Mouse (Mus musculus): ENCODE measurements around the gene Fuk. TPM values are rescaled to one million over a fixed set of nuclear protein-coding genes. Genes with fewer than 3 reads are reported as not detected.

Gene Fuk
- polyA plus RNA-seq (2015; fragmentation: Nextera tagmentation; extraction: Ambion mirVana), result 13.8 and 15.1 TPM in 2 replicates

- ATAC-seq, result peak; percentile 94
- Histone ChIP-seq H3K9ac (ENCODE audit: low read depth, low read length) (peak within 1 kb of the TSS; percentile 79), H3K4me2 (ENCODE audit: low read depth, low read length) (peak within 1 kb of the TSS; percentile 67), H3K4me1 (ENCODE audit: control insufficient read depth, insufficient read depth, low read length) (peaks cover 7% of the 10 kb centered on the region; the same call in 1 of the 2 replicates), H3K36me3 (ENCODE audit: control insufficient read depth, insufficient read depth, low read length) (peaks cover 4% of the 10 kb centered on the region; the same call in 1 of the 2 replicates), H3K4me3 (ENCODE audit: low read length) (peak within 1 kb of the TSS; percentile 82), H3K27me3 (replicated peaks; ENCODE audit: control insufficient read depth, insufficient read depth, low read length) (no peaks in the 10 kb centered on the region), H3K9me3 (ENCODE audit: control insufficient read depth, low read length) (no peaks in the 10 kb centered on the region), H3K27ac (ENCODE audit: low read length) (no peak within 1 kb of the TSS)
- 3% methylated on average over 30 of the region's 30 CpGs for WGBS
Observed at GRCm38 (mm10) chr8:110901839-110902578, at the start of gene Fuk. Gene Fuk, minus strand, starts transcription at chr8:110902488.

DNA sequence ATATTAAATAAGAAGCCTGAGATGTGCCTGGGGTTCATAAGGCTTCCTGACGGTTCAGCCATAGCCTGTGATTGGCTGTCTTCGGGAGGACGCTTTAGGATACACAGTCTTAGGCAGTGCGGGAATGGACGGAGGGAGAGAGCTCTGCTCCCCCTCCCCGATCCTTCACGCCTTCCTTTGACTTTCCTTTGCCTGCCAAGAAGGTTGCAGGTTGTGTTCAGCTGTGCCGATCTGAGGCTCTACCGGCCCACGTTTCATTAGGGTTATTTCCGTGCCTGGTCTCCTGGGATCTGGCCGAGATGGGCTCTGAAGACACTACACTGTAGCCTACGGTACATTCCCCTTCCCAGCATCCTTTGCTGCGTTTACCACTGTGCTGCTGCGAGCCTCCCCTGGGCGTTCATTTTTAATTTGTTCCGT, 47.8 kb upstream of the Fuk start:
- peaks cover 6% of the 10 kb centered on the region; the same call in 1 of the 2 replicates for H3K4me1 ChIP-seq (ENCODE audit: control insufficient read depth, insufficient read depth, low read length)
- no peaks in the 10 kb centered on the region for H3K36me3 ChIP-seq (ENCODE audit: control insufficient read depth, insufficient read depth, low read length)
- H3K4me2 ChIP-seq (ENCODE audit: low read depth, low read length), result no peak overlapping the region
- H3K27me3 ChIP-seq (replicated peaks; ENCODE audit: control insufficient read depth, insufficient read depth, low read length), result no peaks in the 10 kb centered on the region
- H3K27ac ChIP-seq (ENCODE audit: low read length), result no peak overlapping the region
- no peak for ATAC-seq
- H3K9ac ChIP-seq (ENCODE audit: low read depth, low read length), result no peak overlapping the region
- no peak overlapping the region for H3K4me3 ChIP-seq (ENCODE audit: low read length)
- WGBS, result 79% methylated on average over 17 of the region's 17 CpGs
- no peaks in the 10 kb centered on the region for H3K9me3 ChIP-seq (ENCODE audit: control insufficient read depth, low read length)

DNA sequence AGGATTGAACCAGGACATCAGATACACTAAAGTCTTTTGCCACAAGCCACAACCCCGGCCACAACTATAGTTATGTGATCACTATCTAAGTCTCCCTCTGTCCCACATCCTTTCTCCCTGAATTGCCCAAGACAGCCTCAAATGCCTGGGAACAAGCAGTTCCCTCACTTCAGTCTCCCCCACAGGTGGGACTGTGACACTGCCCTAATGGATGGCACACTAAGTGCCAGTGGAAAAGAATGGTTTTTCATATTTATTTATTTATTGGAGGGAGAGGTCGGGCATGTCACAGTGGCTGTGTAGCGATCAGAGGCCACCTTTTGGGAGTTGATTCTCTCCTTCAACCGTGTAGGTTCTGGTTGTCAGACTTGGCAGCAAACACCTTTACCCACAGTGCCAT, 43.4 kb upstream of the Fuk start:
- Histone ChIP-seq H3K36me3 (ENCODE audit: control insufficient read depth, insufficient read depth, low read length) (no peaks in the 10 kb centered on the region), H3K9ac (ENCODE audit: low read depth, low read length) (no peak overlapping the region), H3K4me3 (ENCODE audit: low read length) (no peak overlapping the region), H3K27me3 (replicated peaks; ENCODE audit: control insufficient read depth, insufficient read depth, low read length) (no peaks in the 10 kb centered on the region), H3K4me1 (ENCODE audit: control insufficient read depth, insufficient read depth, low read length) (peaks cover 11% of the 10 kb centered on the region; the same call in 1 of the 2 replicates), H3K27ac (ENCODE audit: low read length) (no peak overlapping the region), H3K4me2 (ENCODE audit: low read depth, low read length) (no peak overlapping the region), H3K9me3 (ENCODE audit: control insufficient read depth, low read length) (no peaks in the 10 kb centered on the region)
- ATAC-seq, result no peak
- WGBS, result 71% methylated on average over 4 of the region's 4 CpGs

GRCm38 (mm10) chr8:110944276-110944876, 42.1 kb upstream of the Fuk start:
- H3K9me3 ChIP-seq (ENCODE audit: control insufficient read depth, low read length), result no peaks in the 10 kb centered on the region
- 77% methylated on average over 7 of the region's 7 CpGs for WGBS
- H3K36me3 ChIP-seq (ENCODE audit: control insufficient read depth, insufficient read depth, low read length), result no peaks in the 10 kb centered on the region
- no peak overlapping the region for H3K9ac ChIP-seq (ENCODE audit: low read depth, low read length)
- no peaks in the 10 kb centered on the region for H3K27me3 ChIP-seq (replicated peaks; ENCODE audit: control insufficient read depth, insufficient read depth, low read length)
- H3K4me1 ChIP-seq (ENCODE audit: control insufficient read depth, insufficient read depth, low read length), result peaks cover 11% of the 10 kb centered on the region; the same call in 1 of the 2 replicates
- no peak overlapping the region for H3K4me3 ChIP-seq (ENCODE audit: low read length)
- no peak overlapping the region for H3K27ac ChIP-seq (ENCODE audit: low read length)
- ATAC-seq, result no peak
- no peak overlapping the region for H3K4me2 ChIP-seq (ENCODE audit: low read depth, low read length)

- Histone ChIP-seq H3K27ac (ENCODE audit: low read length) (peak overlapping the region; percentile 64), H3K4me1 (ENCODE audit: control insufficient read depth, insufficient read depth, low read length) (peaks cover 8% of the 10 kb centered on the region; the same call in 1 of the 2 replicates), H3K4me2 (ENCODE audit: low read depth, low read length) (no peak overlapping the region), H3K9me3 (ENCODE audit: control insufficient read depth, low read length) (no peaks in the 10 kb centered on the region), H3K4me3 (ENCODE audit: low read length) (no peak overlapping the region), H3K27me3 (replicated peaks; ENCODE audit: control insufficient read depth, insufficient read depth, low read length) (no peaks in the 10 kb centered on the region), H3K9ac (ENCODE audit: low read depth, low read length) (no peak overlapping the region), H3K36me3 (ENCODE audit: control insufficient read depth, insufficient read depth, low read length) (no peaks in the 10 kb centered on the region)
- ATAC-seq, result peak; percentile 55
- WGBS, result 52% methylated on average over 10 of the region's 10 CpGs
Observed at GRCm38 (mm10) chr8:110941453-110941948, 39.2 kb upstream of the Fuk start.

DNA sequence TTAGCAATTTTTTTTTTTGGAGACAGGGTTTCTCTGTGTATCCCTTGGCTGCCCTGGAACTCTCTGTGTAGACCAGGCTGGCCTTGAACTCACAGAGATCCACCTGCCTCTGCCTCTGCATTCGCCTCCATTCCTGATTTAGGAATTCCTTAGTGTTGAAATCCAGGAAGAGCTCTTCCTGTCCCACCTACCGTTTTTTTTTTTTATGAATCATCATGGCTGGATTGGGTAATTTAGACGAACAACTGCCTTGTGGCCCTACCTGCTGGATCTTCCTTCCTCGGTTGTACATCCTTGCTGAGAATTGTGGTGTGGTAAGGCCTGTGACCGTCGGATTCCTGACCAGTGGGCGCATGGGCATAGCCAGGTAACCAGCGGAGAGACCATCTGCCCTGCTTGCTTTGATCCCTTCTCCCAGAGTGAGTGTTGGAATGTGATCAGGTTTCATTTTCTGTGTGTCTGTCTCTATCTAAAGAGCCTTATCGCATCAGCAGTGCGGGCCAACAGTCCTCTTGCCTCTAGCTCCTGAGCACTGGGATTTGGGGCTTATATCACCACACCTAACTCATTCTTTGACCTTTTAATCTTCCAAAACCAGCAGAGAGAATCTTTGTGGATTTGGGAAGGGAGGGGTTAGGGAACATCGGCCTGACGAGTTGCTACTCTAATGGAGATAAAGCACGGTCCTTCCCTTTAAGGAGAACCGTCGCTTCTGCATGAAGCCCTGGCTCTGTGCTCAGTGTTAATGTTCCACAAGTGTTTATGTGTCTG, 38.6 kb upstream of the Fuk start:
- Histone ChIP-seq H3K4me3 (ENCODE audit: low read length) (no peak overlapping the region), H3K9me3 (ENCODE audit: control insufficient read depth, low read length) (no peaks in the 10 kb centered on the region), H3K27me3 (replicated peaks; ENCODE audit: control insufficient read depth, insufficient read depth, low read length) (no peaks in the 10 kb centered on the region), H3K27ac (ENCODE audit: low read length) (peak overlapping the region; percentile 64), H3K4me1 (ENCODE audit: control insufficient read depth, insufficient read depth, low read length) (peaks cover 8% of the 10 kb centered on the region; the same call in 1 of the 2 replicates), H3K4me2 (ENCODE audit: low read depth, low read length) (no peak overlapping the region), H3K9ac (ENCODE audit: low read depth, low read length) (no peak overlapping the region), H3K36me3 (ENCODE audit: control insufficient read depth, insufficient read depth, low read length) (no peaks in the 10 kb centered on the region)
- no peak for ATAC-seq
- 81% methylated on average over 15 of the region's 15 CpGs for WGBS

DNA sequence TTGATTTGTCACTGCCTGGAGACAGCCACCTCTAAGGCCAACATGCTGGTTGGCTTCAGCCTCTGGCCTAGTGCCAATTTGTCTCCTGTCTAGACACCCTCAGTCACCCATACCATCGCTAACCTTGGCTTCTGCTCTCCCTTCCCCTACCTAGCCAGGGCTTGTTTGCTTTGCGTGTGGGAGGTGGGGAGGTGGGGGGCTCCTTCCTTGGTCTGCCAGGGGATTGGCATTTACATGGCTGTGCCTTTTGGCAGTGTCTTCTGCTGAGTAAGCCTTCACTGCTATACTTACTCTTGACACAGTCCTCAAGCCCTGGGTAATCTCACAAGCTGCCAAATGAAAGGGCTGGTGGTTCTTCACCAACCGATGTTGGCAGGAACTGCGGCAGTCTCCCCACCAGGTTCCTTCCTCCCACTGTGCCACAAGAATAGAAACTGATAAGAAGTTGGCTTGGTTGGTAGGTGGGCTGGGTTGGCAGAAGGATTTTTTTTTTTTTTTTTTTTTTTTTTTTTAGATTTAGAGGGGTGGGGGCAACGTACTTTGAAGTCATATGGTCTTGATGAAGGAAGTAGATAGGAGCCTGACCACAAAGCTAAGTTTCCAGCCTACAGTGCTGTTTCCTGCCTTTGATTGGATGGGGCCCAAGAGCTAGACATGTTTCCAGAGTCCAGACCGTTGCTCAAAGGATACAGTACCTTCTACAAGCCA, 36.7 kb upstream of the Fuk start:
- H3K36me3 ChIP-seq (ENCODE audit: control insufficient read depth, insufficient read depth, low read length), result no peaks in the 10 kb centered on the region
- H3K4me1 ChIP-seq (ENCODE audit: control insufficient read depth, insufficient read depth, low read length), result peaks cover 8% of the 10 kb centered on the region; the same call in 1 of the 2 replicates
- ATAC-seq, result no peak
- no peak overlapping the region for H3K4me2 ChIP-seq (ENCODE audit: low read depth, low read length)
- no peak overlapping the region for H3K4me3 ChIP-seq (ENCODE audit: low read length)
- H3K9me3 ChIP-seq (ENCODE audit: control insufficient read depth, low read length), result no peaks in the 10 kb centered on the region
- H3K9ac ChIP-seq (ENCODE audit: low read depth, low read length), result no peak overlapping the region
- 56% methylated on average over 6 of the region's 6 CpGs for WGBS
- H3K27me3 ChIP-seq (replicated peaks; ENCODE audit: control insufficient read depth, insufficient read depth, low read length), result no peaks in the 10 kb centered on the region
- H3K27ac ChIP-seq (ENCODE audit: low read length), result 0 out of 2 replicates have a peak overlapping the region, but pooled peaks have one; percentile 7

GRCm38 (mm10) chr8:110936217-110936616, 33.9 kb upstream of the Fuk start:
- Histone ChIP-seq H3K27me3 (replicated peaks; ENCODE audit: control insufficient read depth, insufficient read depth, low read length) (no peaks in the 10 kb centered on the region), H3K4me2 (ENCODE audit: low read depth, low read length) (no peak overlapping the region), H3K9ac (ENCODE audit: low read depth, low read length) (no peak overlapping the region), H3K27ac (ENCODE audit: low read length) (no peak overlapping the region), H3K4me3 (ENCODE audit: low read length) (no peak overlapping the region), H3K36me3 (ENCODE audit: control insufficient read depth, insufficient read depth, low read length) (no peaks in the 10 kb centered on the region), H3K9me3 (ENCODE audit: control insufficient read depth, low read length) (no peaks in the 10 kb centered on the region), H3K4me1 (ENCODE audit: control insufficient read depth, insufficient read depth, low read length) (peaks cover 12% of the 10 kb centered on the region)
- ATAC-seq, result no peak
- 86% methylated on average over 12 of the region's 12 CpGs for WGBS

Data from intestine, embryonic 16.5 days (tissue).